Mouse (Mus musculus) spleen, postnatal 36 days (tissue): Measurements from ENCODE around the gene AU040320.

ENCODE experiments used
- DNase-seq, 2 experiments: peaks; one replicate each; pipeline ENCODE4 v3.0.0; 2022; ENCODE audit warnings: low spot score in 2 of 2, mixed read lengths in 1 of 2

Gene AU040320

GRCm38 (mm10) chr4:126860268-126860986 is 107.1 kb downstream of the AU040320 start:
- no peak for DNase-seq

- DNase-seq, result no peak
Observed at GRCm38 (mm10) chr4:126861514-126862266, 108.3 kb downstream of the AU040320 start.

- no peak for DNase-seq
Observed at GRCm38 (mm10) chr4:126868699-126869098, 115.4 kb downstream of the AU040320 start.

GRCm38 (mm10) chr4:126872717-126873116 is 119.4 kb downstream of the AU040320 start:
- no peak for DNase-seq

GRCm38 (mm10) chr4:126879560-126880275 is 126.4 kb downstream of the AU040320 start:
- DNase-seq, result no peak

- no peak for DNase-seq
Observed at GRCm38 (mm10) chr4:126883602-126884001, 130.3 kb downstream of the AU040320 start.

GRCm38 (mm10) chr4:126885953-126886352 is 132.6 kb downstream of the AU040320 start:
- DNase-seq, result no peak

GRCm38 (mm10) chr4:126889879-126890278 is 136.5 kb downstream of the AU040320 start:
- DNase-seq, result no peak
